In the genomic region with DNA sequence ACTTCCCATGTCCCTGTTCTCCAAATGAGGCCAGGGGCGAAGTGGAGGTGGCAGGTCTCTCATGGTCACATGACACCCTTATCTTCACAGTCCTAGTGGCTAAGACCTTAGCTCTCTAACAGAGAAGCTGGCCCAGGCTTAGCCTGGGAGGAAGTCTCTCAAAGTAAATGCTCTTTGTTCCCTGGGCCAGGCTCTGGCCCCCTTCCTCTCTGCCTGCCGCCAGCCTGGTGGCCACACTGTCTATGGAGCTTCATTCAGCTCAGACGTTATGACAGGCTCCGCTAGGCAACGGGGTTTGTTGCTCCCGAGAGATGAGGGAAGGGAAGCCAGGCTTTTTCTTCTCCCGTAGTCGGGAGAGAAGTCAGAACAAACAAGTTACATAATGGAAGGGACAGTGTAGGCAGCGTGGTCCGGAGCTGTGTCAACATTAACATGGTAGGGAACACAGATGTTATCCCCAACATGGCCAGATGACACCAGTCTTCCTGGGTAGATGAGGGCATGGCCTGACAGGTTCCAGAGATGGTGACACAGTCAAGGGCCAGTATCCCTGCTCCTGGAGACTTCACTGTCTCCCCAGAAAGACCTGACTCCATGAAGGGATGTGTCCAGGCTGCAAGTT, we compare ENCODE assay signal across 10 mouse cellular contexts. TPM values are rescaled to one million over a fixed set of nuclear protein-coding genes. Genes with fewer than 3 reads are reported as not detected.
DNase-seq lines count a peak whose midpoint lies in the region; ATAC-seq and TF ChIP-seq lines count a peak whose summit lies in the region.
"Had no signal": no experiment of that assay in that cellular context is flagged by ENCODE, and none has a peak within 500 bp of the region (broad histone marks: within the 10 kb centered on the region; RNA-seq: fewer than 3 reads in every experiment).

No protein-coding gene starts in this region.

- H3K4me3 ChIP-seq in heart, adult 2 months = no peak overlapping the region
- H3K4me3 ChIP-seq in G1E (ENCODE audit: low read depth, low read length) = no peak overlapping the region; the same call in 1 of the 2 replicates
- H3K4me3 ChIP-seq in heart, embryonic 16.5 days (ENCODE audit: low read length) = no peak overlapping the region
- H3K4me3 ChIP-seq in liver, embryonic 15.5 days (replicated peaks) = no peak overlapping the region

- no peak overlapping the region for H3K4me2 ChIP-seq in heart, embryonic 16.5 days (ENCODE audit: low read depth, low read length)
- H3K4me2 ChIP-seq in liver, embryonic 15.5 days = no peak overlapping the region; the same call in 1 of the 2 replicates

- H3K27ac ChIP-seq in heart, adult 2 months = peak overlapping the region; percentile 18
- H3K27ac ChIP-seq in heart, embryonic 16.5 days (ENCODE audit: low read length) = no peak overlapping the region
- peak overlapping the region; percentile 67 for H3K27ac ChIP-seq in liver, embryonic 15.5 days (replicated peaks)

- H3K9me3 ChIP-seq in G1E (replicated peaks) = no peaks in the 10 kb centered on the region
- no peaks in the 10 kb centered on the region for H3K9me3 ChIP-seq in heart, embryonic 16.5 days (replicated peaks; ENCODE audit: control insufficient read depth, low read length)
- H3K9me3 ChIP-seq in liver, embryonic 15.5 days (replicated peaks) = no peaks in the 10 kb centered on the region

- H3K27me3 ChIP-seq in heart, adult 2 months (ENCODE audit: control insufficient read depth, insufficient read depth, low read length) = no peaks in the 10 kb centered on the region
- no peaks in the 10 kb centered on the region for H3K27me3 ChIP-seq in G1E (ENCODE audit: insufficient read depth, low read length)
- H3K27me3 ChIP-seq in heart, embryonic 16.5 days (ENCODE audit: control insufficient read depth, insufficient read depth, low read length) = no peaks in the 10 kb centered on the region
- no peaks in the 10 kb centered on the region for H3K27me3 ChIP-seq in liver, embryonic 15.5 days
- H3K27me3 ChIP-seq: CH12.LX had no signal

- H3K9ac ChIP-seq in heart, adult 2 months (ENCODE audit: low read depth, low read length) = no peak overlapping the region
- no peak overlapping the region for H3K9ac ChIP-seq in heart, embryonic 16.5 days (ENCODE audit: low read length)
- H3K9ac ChIP-seq in liver, embryonic 15.5 days = no peak overlapping the region

- peak; percentile 60 for ATAC-seq in G1E (ENCODE audit: extremely low read depth, insufficient number of reproducible peaks, low FRiP score, poor library complexity, severe bottlenecking)
- peak; percentile 62 for ATAC-seq in heart, embryonic 16.5 days (replicated peaks; ENCODE audit: extremely low read depth, insufficient read depth, low FRiP score)
- peak; percentile 53 for ATAC-seq in liver, embryonic 15.5 days (ENCODE audit: insufficient read depth)
- no peak for ATAC-seq in megakaryocyte-erythroid progenitor cell, adult 5-6 weeks (replicated peaks; ENCODE audit: low FRiP score, low TSS enrichment, poor library complexity, severe bottlenecking)

- 14% methylated on average over 10 of the region's 10 CpGs for WGBS in heart, adult 2 months
- WGBS in heart, embryonic 16.5 days = 33% methylated on average over 10 of the region's 10 CpGs
- 28% methylated on average over 10 of the region's 10 CpGs for WGBS in liver, embryonic 15.5 days (ENCODE audit: insufficient replicate concordance)

- TF ChIP-seq CTCF in heart, adult 2 months (IDR thresholded peaks at IDR 0.05) = no peak
- no peak for TF ChIP-seq CTCF in G1E (IDR thresholded peaks at IDR 0.05; ENCODE audit: low read depth, low read length)

- H3K36me3 ChIP-seq in heart, adult 2 months (ENCODE audit: control insufficient read depth, insufficient read depth, low read length) = no peaks in the 10 kb centered on the region
- peaks cover 93% of the 10 kb centered on the region for H3K36me3 ChIP-seq in G1E (replicated peaks)
- no peaks in the 10 kb centered on the region for H3K36me3 ChIP-seq in heart, embryonic 16.5 days (ENCODE audit: control insufficient read depth, insufficient read depth)
- H3K36me3 ChIP-seq in liver, embryonic 15.5 days (replicated peaks) = no peaks in the 10 kb centered on the region; the same call in 1 of the 2 replicates

- H3K79me2 ChIP-seq in heart, adult 2 months (replicated peaks; ENCODE audit: control insufficient read depth, insufficient read depth, low read length) = no peaks in the 10 kb centered on the region

- intact Hi-C loops in heart, adult 2 months (cut with DNase I) = no loop called here
- intact Hi-C loops in heart, postnatal 25 days (cut with DNase I) = no loop called here

- peaks cover 36% of the 10 kb centered on the region for H3K4me1 ChIP-seq in heart, adult 2 months (ENCODE audit: control insufficient read depth, insufficient read depth, low read length)
- peaks cover 40% of the 10 kb centered on the region for H3K4me1 ChIP-seq in G1E (ENCODE audit: insufficient read depth, low read depth, low read length)
- peaks cover 28% of the 10 kb centered on the region for H3K4me1 ChIP-seq in heart, embryonic 16.5 days (ENCODE audit: control insufficient read depth, insufficient read depth, low read length)
- peaks cover 44% of the 10 kb centered on the region for H3K4me1 ChIP-seq in liver, embryonic 15.5 days (replicated peaks)

- no peak for DNase-seq in heart, adult 2 months
- DNase-seq in heart, postnatal 25 days (ENCODE audit: low spot score) = no peak
- DNase-seq in G1E (ENCODE audit: low spot score) = peak; percentile 44
- DNase-seq in frontal cortex, postnatal 10 days (ENCODE audit: low spot score in 2 of 2) = no peak
- no peak for DNase-seq in adrenal gland, adult (ENCODE audit: inconsistent age in 2 of 2, low spot score in 1 of 2)
- DNase-seq: adrenal gland, postnatal 10 days had no signal

- TF ChIP-seq EP300 in heart, adult 2 months (IDR thresholded peaks at IDR 0.05; ENCODE audit: insufficient read depth, low read depth, low read length) = 0 out of 2 replicates have a peak, but pooled peaks have one; percentile 45

- TF ChIP-seq POLR2A in heart, adult 2 months (IDR thresholded peaks at IDR 0.05; ENCODE audit: insufficient read depth, low read depth, low read length) = no peak

RNA-seq across cellular contexts. Expression of a gene that starts 7.4 kb away (rescaled TPM):
- total RNA-seq in heart, adult 2 months (2021) = 1 to 10 TPM; 8.1 to 8.6 TPM
- polyA plus RNA-seq in heart, adult 2 months (2012; rRNA removed) = 18.8 and 21.2 TPM in 2 replicates
- total RNA-seq in heart, postnatal 25 days (2021) = 1 to 10 TPM; 7.6 to 7.7 TPM
- total RNA-seq in G1E (2014; fragmentation: Nextera tagmentation) (23.6 and 23.8 TPM in 2 replicates), G1E (2017) (11.6 and 13.9 TPM in 2 replicates)
- 10.8 and 12.8 TPM in 2 replicates for polyA plus RNA-seq in G1E (2012)
- polyA plus RNA-seq in heart, embryonic 16.5 days (2015; fragmentation: Nextera tagmentation; extraction: Ambion mirVana) = 9.9 and 12.4 TPM in 2 replicates
- polyA plus RNA-seq in liver, embryonic 15.5 days (2015; fragmentation: Nextera tagmentation; extraction: Ambion mirVana) = 6.4 and 6.7 TPM in 2 replicates
- 8.4 and 9.5 TPM in 2 replicates for total RNA-seq in megakaryocyte-erythroid progenitor cell, adult 5-6 weeks (2014; fragmentation: Nextera tagmentation)
- 6.0 and 8.2 TPM in 2 replicates for total RNA-seq in megakaryocyte-erythroid progenitor cell, adult 5-6 weeks (2017)

RNA-seq across cellular contexts. Expression of a gene that starts 17.8 kb away (rescaled TPM):
- not detected for total RNA-seq in heart, adult 2 months (2021)
- 0.21 and 0.53 TPM in 2 replicates for polyA plus RNA-seq in heart, adult 2 months (2012; rRNA removed)
- total RNA-seq in heart, postnatal 25 days (2021) = not detected
- total RNA-seq in G1E (2014; fragmentation: Nextera tagmentation) = not detected in 2 replicates
- 0.12 TPM in 1 of 2 replicates, not detected in the other for total RNA-seq in G1E (2017)
- 0.03 TPM in 1 of 2 replicates, not detected in the other for polyA plus RNA-seq in G1E (2012)
- 0.13 and 0.41 TPM in 2 replicates for polyA plus RNA-seq in heart, embryonic 16.5 days (2015; fragmentation: Nextera tagmentation; extraction: Ambion mirVana)
- polyA plus RNA-seq in liver, embryonic 15.5 days (2015; fragmentation: Nextera tagmentation; extraction: Ambion mirVana) = not detected in 2 replicates
- not detected in 2 replicates for total RNA-seq in megakaryocyte-erythroid progenitor cell, adult 5-6 weeks (2014; fragmentation: Nextera tagmentation)
- total RNA-seq in megakaryocyte-erythroid progenitor cell, adult 5-6 weeks (2017) = not detected in 2 replicates
- total RNA-seq: CH12.LX had no signal

RNA-seq across cellular contexts. Expression of a gene that starts 23.6 kb away (rescaled TPM):
- under 1 TPM; 0.68 to 0.89 TPM for total RNA-seq in heart, adult 2 months (2021)
- 0.38 and 2.3 TPM in 2 replicates for polyA plus RNA-seq in heart, adult 2 months (2012; rRNA removed)
- total RNA-seq in heart, postnatal 25 days (2021) = under 1 TPM; 0.34 to 0.81 TPM
- total RNA-seq in G1E (2014; fragmentation: Nextera tagmentation) (not detected in 2 replicates), G1E (2017) (not detected in 2 replicates)
- polyA plus RNA-seq in G1E (2012) = not detected in 2 replicates
- 3.2 and 17.8 TPM in 2 replicates for polyA plus RNA-seq in heart, embryonic 16.5 days (2015; fragmentation: Nextera tagmentation; extraction: Ambion mirVana)
- 0.97 and 1.7 TPM in 2 replicates for polyA plus RNA-seq in liver, embryonic 15.5 days (2015; fragmentation: Nextera tagmentation; extraction: Ambion mirVana)
- total RNA-seq in megakaryocyte-erythroid progenitor cell, adult 5-6 weeks (2014; fragmentation: Nextera tagmentation) = 0.30 and 2.3 TPM in 2 replicates
- total RNA-seq in megakaryocyte-erythroid progenitor cell, adult 5-6 weeks (2017) = not detected in 2 replicates

RNA-seq across cellular contexts. Expression of a gene that starts 30.0 kb away (rescaled TPM):
- 1 to 10 TPM; 7.4 to 8.1 TPM for total RNA-seq in heart, adult 2 months (2021)
- 13.7 and 14.9 TPM in 2 replicates for polyA plus RNA-seq in heart, adult 2 months (2012; rRNA removed)
- 10 to 100 TPM; 10.3 to 10.6 TPM for total RNA-seq in heart, postnatal 25 days (2021)
- total RNA-seq in G1E (2014; fragmentation: Nextera tagmentation) = 15.3 and 17.9 TPM in 2 replicates
- total RNA-seq in G1E (2017) = 1.4 and 1.6 TPM in 2 replicates
- polyA plus RNA-seq in G1E (2012) = 17.6 and 18.8 TPM in 2 replicates
- polyA plus RNA-seq in heart, embryonic 16.5 days (2015; fragmentation: Nextera tagmentation; extraction: Ambion mirVana) = 10.2 and 10.7 TPM in 2 replicates
- polyA plus RNA-seq in liver, embryonic 15.5 days (2015; fragmentation: Nextera tagmentation; extraction: Ambion mirVana) = 4.2 and 4.3 TPM in 2 replicates
- 15.6 and 21.7 TPM in 2 replicates for total RNA-seq in megakaryocyte-erythroid progenitor cell, adult 5-6 weeks (2014; fragmentation: Nextera tagmentation)
- total RNA-seq in megakaryocyte-erythroid progenitor cell, adult 5-6 weeks (2017) = 1.1 and 1.3 TPM in 2 replicates

RNA-seq across cellular contexts. Expression of a gene that starts 37.1 kb away (rescaled TPM):
- total RNA-seq in heart, adult 2 months (2021) = 100 to 1,000 TPM; 111 to 118 TPM
- 129 and 145 TPM in 2 replicates for polyA plus RNA-seq in heart, adult 2 months (2012; rRNA removed)
- total RNA-seq in heart, postnatal 25 days (2021) = 100 to 1,000 TPM; 102 TPM
- total RNA-seq in G1E (2014; fragmentation: Nextera tagmentation) (43.6 and 44.2 TPM in 2 replicates), G1E (2017) (86.9 and 94.9 TPM in 2 replicates)
- 187 and 223 TPM in 2 replicates for polyA plus RNA-seq in G1E (2012)
- 122 and 129 TPM in 2 replicates for polyA plus RNA-seq in heart, embryonic 16.5 days (2015; fragmentation: Nextera tagmentation; extraction: Ambion mirVana)
- polyA plus RNA-seq in liver, embryonic 15.5 days (2015; fragmentation: Nextera tagmentation; extraction: Ambion mirVana) = 58.0 and 60.5 TPM in 2 replicates
- 53.5 and 57.0 TPM in 2 replicates for total RNA-seq in megakaryocyte-erythroid progenitor cell, adult 5-6 weeks (2014; fragmentation: Nextera tagmentation)
- 25.8 and 48.7 TPM in 2 replicates for total RNA-seq in megakaryocyte-erythroid progenitor cell, adult 5-6 weeks (2017)
